Mouse (Mus musculus) NIH3T3 (cell line): ENCODE data around the gene Ccdc146.
A peak's percentile ranks its signal among the peaks of the same experiment; 100 is the strongest.

ENCODE experiments used
- DNase-seq: peaks from one replicate; pipeline ENCODE4 v3.0.0-alpha.2; 2012; ENCODE audit warnings: low read depth

The Ccdc146 gene

DNA sequence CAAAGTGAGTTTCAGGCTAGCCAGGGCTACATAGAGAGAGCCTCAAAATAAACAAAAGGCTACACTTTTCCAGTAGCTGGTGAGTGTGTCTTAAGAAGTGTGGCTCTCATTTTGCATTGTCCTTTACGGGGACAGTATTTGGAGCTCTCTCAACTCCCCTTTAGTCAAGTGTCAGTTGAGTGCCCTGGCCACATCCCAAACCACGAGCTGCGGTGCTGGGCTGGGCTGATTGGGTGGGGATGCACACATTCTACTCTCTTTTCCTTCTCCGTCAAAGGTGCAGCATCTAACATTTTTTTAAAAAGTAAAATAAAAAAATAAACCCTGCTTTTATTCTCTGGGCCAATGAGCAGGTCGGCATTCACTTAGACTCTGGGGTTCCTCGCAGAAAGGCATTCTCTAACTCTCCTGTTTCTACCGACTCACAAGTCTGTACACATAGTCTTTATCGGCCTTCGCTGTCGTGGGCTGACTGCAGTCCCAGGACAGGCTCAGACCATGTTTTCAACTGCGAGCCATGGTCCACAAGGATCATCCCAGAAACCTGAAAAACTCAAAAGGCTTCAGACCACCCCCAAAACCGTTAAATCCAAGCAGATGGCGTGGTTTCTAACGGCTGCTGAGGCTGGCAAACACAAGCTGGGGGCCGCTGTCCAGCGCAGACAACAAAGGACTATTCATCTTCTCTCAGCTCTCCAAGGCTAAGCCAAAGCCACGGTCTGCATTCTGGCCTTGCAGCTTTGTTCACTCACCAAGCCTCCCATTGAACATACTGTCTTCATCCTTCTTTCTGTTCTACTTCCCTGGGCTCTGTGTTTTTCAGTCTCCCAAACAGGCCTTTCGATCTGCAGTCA, 161.0 kb downstream of the Ccdc146 start:
- DNase-seq = peak; percentile 47

DNA sequence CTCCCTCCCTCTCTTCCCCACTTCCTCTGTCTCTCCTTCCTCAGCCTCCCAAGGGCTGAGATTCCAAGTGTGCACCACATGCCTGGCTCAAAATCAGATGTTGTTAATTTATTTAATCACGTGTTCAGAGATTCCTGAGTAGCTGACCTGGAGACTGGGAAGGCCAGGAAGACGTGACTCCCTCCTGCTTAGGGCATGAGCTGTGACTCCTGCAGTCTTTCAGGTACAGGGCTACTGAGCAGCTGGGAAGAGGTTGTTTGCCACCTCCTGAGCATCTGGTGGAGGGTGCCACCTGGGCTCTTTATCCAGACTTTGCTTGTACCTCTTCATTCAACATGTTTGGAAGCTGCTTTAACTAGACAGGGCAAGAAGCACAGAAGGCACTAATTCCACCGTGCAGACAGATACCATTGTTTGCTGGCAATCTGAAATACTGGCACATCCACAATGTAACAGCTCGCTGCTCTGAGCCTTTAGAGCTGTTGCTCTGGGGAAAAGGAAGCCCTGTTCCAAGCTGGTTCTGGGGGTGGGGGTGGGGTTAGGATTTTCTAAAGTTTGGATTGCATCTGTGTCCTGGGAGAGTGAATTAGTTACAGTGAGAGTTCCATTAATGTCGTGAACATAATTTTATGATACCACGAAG, 163.2 kb downstream of the Ccdc146 start:
- peak; percentile 40 for DNase-seq

DNA sequence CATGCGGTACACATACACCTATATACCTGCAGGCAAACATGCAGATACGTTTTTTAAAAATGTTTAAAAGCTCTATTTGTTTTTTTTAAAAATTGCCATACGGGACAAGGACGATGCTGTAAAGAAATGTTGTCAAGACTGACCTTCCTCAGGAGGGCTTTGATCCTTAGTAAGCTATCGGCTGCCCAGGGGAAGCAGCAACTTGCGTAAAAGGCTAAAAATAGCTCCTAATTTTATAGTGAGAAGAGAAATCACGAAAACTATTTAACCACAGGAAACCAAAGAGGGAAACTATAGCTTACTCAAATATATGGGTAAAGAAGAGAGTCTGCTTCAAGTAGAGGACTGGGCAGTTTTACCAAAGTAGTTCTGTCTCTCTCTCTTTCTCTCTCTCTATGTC, 163.7 kb downstream of the Ccdc146 start:
- DNase-seq = no peak

DNA sequence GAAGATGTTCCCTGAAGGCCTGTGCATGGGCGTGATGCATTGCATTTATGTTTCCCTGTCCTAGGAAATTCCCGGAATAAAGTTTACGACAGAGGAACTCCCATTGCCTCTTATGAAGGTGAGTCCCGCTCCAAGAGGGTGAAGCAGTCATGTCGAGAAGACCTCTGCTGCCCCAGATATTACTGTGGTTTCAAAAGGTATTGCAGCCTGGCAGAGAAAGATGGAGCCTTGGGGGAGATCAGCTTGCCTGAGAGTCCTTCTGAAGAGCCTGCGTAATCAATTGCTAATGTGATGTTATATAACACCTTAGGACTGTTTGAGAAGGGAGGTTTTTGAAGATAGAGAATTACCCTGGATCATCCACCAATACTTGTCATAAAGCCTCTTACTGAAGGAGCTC, 166.7 kb downstream of the Ccdc146 start:
- no peak for DNase-seq

DNA sequence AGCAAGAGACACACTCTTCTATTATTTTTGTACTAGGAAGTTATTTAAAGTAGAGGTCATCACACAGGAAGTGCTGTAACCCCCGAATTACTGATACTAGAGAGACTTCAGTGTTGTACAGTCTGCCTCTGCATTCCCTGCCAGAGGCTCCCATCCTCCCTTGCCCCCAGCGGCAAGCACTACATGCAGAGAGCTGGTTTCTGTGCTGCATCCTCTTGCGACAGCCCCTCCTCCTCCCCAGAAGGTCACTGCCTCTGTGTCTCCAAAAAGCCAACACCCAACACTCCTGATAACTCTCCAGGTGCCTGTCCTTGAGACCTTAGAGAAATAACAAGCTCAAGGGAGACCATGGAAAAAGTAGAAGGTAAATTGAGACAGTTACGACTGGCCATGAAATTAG, 167.4 kb downstream of the Ccdc146 start:
- DNase-seq = no peak

DNA sequence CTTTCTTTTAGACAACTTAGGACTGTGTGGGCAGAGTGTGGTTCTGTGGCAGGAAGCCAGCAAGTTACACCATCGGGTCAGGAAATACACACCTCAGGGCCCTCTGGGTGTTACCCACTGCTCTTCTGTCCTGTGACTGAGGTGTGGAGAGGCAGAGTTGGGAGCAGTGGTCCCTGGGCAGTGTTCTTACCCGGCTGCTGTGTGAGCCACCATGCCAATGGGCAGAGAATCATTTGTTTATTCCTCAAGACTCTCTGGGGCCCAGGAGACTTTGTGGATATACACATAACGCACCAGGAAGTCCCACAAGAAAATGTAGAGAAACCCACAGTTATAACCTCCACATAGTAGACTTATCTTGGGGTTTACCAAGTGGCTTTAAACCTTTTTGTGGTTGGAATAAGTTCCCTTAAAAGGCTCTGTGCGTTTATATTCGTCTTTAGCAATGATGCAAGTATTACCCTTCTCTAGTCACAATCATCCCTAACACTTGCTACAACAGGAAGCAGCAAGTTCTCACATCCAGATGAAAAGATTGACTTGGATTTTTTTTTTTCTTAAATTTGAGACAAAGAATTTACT, 168.8 kb downstream of the Ccdc146 start:
- DNase-seq = no peak

DNA sequence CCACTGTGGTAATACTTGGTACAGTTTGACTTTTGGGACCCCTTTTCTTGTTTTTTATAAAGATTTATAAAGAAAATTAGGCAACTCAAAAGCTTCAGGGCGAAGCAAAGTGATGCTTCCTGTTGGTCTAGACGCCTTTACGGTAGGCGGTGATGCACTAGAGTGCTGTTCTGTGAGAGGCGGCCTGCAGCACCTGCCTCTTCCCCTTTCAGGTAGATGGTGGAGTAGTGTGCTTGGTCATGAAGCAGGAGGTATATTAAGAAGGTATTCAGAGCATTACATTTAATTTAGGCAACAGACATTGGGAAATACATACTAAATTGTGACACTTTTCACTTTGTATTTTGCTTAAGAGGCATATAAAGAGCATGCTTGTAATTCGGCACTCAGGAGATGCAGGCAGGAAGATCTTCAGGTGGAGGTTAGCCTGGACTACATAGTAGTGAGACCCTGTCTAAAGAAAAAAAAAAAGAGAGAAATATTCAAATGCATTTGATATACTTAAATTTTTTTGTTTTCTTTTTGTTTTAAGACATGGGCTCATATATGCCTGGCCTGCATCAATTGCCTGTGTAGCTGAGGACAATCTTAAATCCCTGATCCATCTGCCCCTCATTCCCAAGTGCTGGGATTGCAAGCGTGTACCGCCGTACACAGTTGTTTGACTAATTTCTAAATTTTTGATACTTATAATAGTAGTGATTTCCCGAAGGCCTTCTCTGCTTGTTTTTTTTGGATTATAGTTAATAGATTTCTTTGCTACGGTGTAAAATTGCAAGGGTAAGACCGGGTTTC, 169.5 kb downstream of the Ccdc146 start:
- no peak for DNase-seq

DNA sequence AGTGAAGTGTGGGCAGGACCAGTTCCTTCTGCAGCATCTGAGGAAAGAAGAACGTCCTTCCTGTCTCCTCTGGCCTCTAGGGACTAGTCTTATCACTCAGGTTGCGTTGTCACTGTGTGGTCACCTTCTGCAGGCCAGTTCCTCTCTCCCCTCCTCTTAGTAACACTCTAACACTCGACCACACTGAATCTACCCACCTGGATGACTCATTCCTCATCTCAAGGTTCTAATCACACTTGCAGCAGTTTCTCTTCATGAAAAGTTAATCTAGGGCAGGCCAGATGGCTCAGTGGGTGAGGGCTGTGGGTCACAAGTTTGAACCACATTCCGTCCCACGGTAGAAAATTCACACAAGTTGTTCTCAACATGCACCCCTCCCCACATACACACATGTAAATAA, 175.6 kb downstream of the Ccdc146 start:
- no peak for DNase-seq

DNA sequence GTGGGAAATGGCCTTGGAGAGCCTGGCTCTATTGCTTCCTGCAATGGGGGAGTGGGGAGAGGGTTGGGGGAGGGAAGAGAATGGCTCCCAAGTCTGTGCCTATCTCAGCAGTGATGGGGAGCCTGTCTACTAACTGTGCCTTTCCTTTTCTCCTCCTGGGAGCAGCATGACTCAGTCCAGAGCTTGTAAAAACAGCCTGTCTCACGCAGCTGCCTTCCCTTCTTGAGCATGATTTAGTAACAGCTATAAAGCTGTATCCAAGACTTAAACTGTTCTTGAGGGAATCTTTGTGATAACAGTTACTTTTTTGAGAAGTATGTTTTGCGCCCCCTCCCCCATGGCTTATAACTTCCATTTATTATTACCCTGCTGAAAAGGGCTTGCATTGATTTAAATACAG, 176.6 kb downstream of the Ccdc146 start:
- peak; percentile 78 for DNase-seq

DNA sequence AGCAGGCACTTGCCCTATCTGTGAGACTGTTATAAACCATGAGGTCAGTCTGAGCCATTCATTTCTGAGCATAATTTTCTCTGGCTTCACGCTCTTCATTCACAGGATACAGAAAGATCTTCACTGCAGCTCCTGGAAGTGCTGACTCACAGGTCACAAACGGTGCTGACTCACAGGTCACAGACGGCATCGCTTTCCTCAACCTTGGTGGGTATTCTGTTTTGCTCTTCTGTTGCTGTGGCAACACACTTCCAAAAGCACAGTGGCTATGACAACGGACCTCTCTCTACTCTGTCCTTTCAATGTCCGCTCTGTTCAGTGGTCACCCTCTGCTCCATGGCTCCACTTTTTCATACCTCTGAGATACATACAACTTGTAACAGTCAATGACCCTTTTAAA, 177.7 kb downstream of the Ccdc146 start:
- peak; percentile 69 for DNase-seq

DNA sequence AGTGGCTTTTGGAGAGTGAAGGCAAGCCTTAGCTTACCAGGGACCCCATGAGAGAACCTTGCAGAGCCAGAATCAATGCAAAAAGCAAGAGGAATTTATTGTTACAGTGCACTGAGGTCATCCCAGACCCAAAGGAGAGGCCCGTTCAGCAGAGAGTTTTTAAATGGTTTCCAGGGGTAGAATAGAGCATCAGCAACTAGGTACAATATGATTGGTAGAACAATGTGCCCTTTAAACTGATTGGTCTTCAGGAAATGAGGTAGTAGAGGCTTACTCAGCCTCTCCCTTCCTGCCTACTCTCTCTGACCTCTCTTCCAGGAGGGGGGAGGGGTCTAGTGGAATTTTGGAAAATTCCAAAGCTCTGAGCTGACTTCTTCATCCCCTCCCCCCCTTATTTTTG, 179.2 kb downstream of the Ccdc146 start:
- peak; percentile 17 for DNase-seq

DNA sequence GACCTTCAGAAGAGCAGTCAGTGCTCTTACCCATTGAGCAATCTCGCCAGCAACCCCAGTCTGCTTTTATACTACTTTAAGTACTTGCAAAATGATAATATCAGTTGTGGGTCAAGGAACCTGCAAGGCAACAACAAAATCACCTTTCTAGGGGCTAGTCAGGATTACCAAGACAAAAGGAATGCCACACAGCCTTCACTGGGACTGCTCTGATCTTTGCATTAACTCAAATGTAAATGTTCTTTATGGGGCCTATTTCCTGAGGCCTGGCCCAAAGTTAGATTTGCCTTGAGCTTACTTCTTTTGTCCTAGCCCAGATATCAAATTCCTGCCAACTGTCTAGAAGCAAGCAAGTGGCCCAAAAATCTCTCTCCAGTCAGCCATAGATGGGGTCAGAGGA, 179.9 kb downstream of the Ccdc146 start:
- no peak for DNase-seq
